Mouse (Mus musculus) lung, postnatal 0 days (tissue): Measurements from ENCODE around the gene Sox5.

ENCODE experiments used
- CTCF ChIP-seq: IDR thresholded peaks from 2 replicates; pipeline ENCODE4 v1.5.1; 2016; ENCODE audit warnings: antibody characterized with exemption, mild to moderate bottlenecking
- EP300 ChIP-seq: IDR thresholded peaks from 2 replicates; pipeline ENCODE4 v1.6.1; 2016; ENCODE audit warnings: antibody characterized with exemption, mild to moderate bottlenecking, control low read depth

GRCm38 (mm10) chr6:144753225-144753962 lies 28.4 kb downstream of the Sox5 start:
- TF ChIP-seq CTCF, result no peak
- TF ChIP-seq EP300, result no peak; the same call in 1 of the 2 replicates
